Mouse (Mus musculus): ENCODE results near the gene Slc38a11.

The Slc38a11 gene

GRCm38 (mm10) chr2:65346915-65347314 is 16.9 kb downstream of the Slc38a11 start:
- no peak for DNase-seq (ENCODE audit: low read depth, low spot score)
- Histone ChIP-seq H3K36me3 (ENCODE audit: control insufficient read depth, insufficient read depth, low read length, poor library complexity, severe bottlenecking) (no peaks in the 10 kb centered on the region), H3K27me3 (ENCODE audit: control insufficient read depth, insufficient read depth, low read length, poor library complexity, severe bottlenecking) (no peaks in the 10 kb centered on the region; the same call in 1 of the 2 replicates)

GRCm38 (mm10) chr2:65346037-65346436 is 17.8 kb downstream of the Slc38a11 start:
- DNase-seq (ENCODE audit: low read depth, low spot score): no peak
- Histone ChIP-seq H3K27me3 (ENCODE audit: control insufficient read depth, insufficient read depth, low read length, poor library complexity, severe bottlenecking) (no peaks in the 10 kb centered on the region; the same call in 1 of the 2 replicates), H3K36me3 (ENCODE audit: control insufficient read depth, insufficient read depth, low read length, poor library complexity, severe bottlenecking) (no peaks in the 10 kb centered on the region)

GRCm38 (mm10) chr2:65342057-65342456 is 21.8 kb downstream of the Slc38a11 start:
- peak; percentile 72 for DNase-seq (ENCODE audit: low read depth, low spot score)
- H3K27me3 ChIP-seq (ENCODE audit: control insufficient read depth, insufficient read depth, low read length, poor library complexity, severe bottlenecking): no peaks in the 10 kb centered on the region; the same call in 1 of the 2 replicates
- H3K36me3 ChIP-seq (ENCODE audit: control insufficient read depth, insufficient read depth, low read length, poor library complexity, severe bottlenecking): no peaks in the 10 kb centered on the region

- H3K36me3 ChIP-seq (ENCODE audit: control insufficient read depth, insufficient read depth, low read length, poor library complexity, severe bottlenecking): no peaks in the 10 kb centered on the region
- DNase-seq (ENCODE audit: low read depth, low spot score): no peak
- no peaks in the 10 kb centered on the region; the same call in 1 of the 2 replicates for H3K27me3 ChIP-seq (ENCODE audit: control insufficient read depth, insufficient read depth, low read length, poor library complexity, severe bottlenecking)
Measured at GRCm38 (mm10) chr2:65340839-65341238, 23.0 kb downstream of the Slc38a11 start.

- DNase-seq (ENCODE audit: low read depth, low spot score): peak; percentile 39
- Histone ChIP-seq H3K27me3 (ENCODE audit: control insufficient read depth, insufficient read depth, low read length, poor library complexity, severe bottlenecking) (no peaks in the 10 kb centered on the region), H3K36me3 (ENCODE audit: control insufficient read depth, insufficient read depth, low read length, poor library complexity, severe bottlenecking) (no peaks in the 10 kb centered on the region)
Measured at GRCm38 (mm10) chr2:65337378-65338140, 26.3 kb downstream of the Slc38a11 start.

GRCm38 (mm10) chr2:65336608-65337007 is 27.2 kb downstream of the Slc38a11 start:
- peak; percentile 34 for DNase-seq (ENCODE audit: low read depth, low spot score)
- H3K36me3 ChIP-seq (ENCODE audit: control insufficient read depth, insufficient read depth, low read length, poor library complexity, severe bottlenecking): no peaks in the 10 kb centered on the region

GRCm38 (mm10) chr2:65334091-65334490 is 29.7 kb downstream of the Slc38a11 start:
- Histone ChIP-seq H3K27me3 (ENCODE audit: control insufficient read depth, insufficient read depth, low read length, poor library complexity, severe bottlenecking) (no peaks in the 10 kb centered on the region), H3K36me3 (ENCODE audit: control insufficient read depth, insufficient read depth, low read length, poor library complexity, severe bottlenecking) (no peaks in the 10 kb centered on the region)
- no peak for DNase-seq (ENCODE audit: low read depth, low spot score)

More at GRCm38 (mm10) chr2:65336608-65337007, 27.2 kb downstream of the Slc38a11 start:
- H3K27me3 ChIP-seq (ENCODE audit: control insufficient read depth, insufficient read depth, low read length, poor library complexity, severe bottlenecking): no peaks in the 10 kb centered on the region

GRCm38 (mm10) chr2:65331321-65331720 is 32.5 kb downstream of the Slc38a11 start:
- peak; percentile 87 for DNase-seq (ENCODE audit: low read depth, low spot score)
- H3K36me3 ChIP-seq (ENCODE audit: control insufficient read depth, insufficient read depth, low read length, poor library complexity, severe bottlenecking): no peaks in the 10 kb centered on the region
- H3K27me3 ChIP-seq (ENCODE audit: control insufficient read depth, insufficient read depth, low read length, poor library complexity, severe bottlenecking): no peaks in the 10 kb centered on the region

- DNase-seq (ENCODE audit: low read depth, low spot score): no peak
- no peaks in the 10 kb centered on the region for H3K36me3 ChIP-seq (ENCODE audit: control insufficient read depth, insufficient read depth, low read length, poor library complexity, severe bottlenecking)
- H3K27me3 ChIP-seq (ENCODE audit: control insufficient read depth, insufficient read depth, low read length, poor library complexity, severe bottlenecking): no peaks in the 10 kb centered on the region
Measured at GRCm38 (mm10) chr2:65321998-65322754, 41.7 kb downstream of the Slc38a11 start.

GRCm38 (mm10) chr2:65320975-65321374 is 42.9 kb downstream of the Slc38a11 start:
- no peak for DNase-seq (ENCODE audit: low read depth, low spot score)
- Histone ChIP-seq H3K27me3 (ENCODE audit: control insufficient read depth, insufficient read depth, low read length, poor library complexity, severe bottlenecking) (no peaks in the 10 kb centered on the region), H3K36me3 (ENCODE audit: control insufficient read depth, insufficient read depth, low read length, poor library complexity, severe bottlenecking) (no peaks in the 10 kb centered on the region)

- H3K36me3 ChIP-seq (ENCODE audit: control insufficient read depth, insufficient read depth, low read length, poor library complexity, severe bottlenecking): no peaks in the 10 kb centered on the region
- H3K27me3 ChIP-seq (ENCODE audit: control insufficient read depth, insufficient read depth, low read length, poor library complexity, severe bottlenecking): no peaks in the 10 kb centered on the region
- no peak for DNase-seq (ENCODE audit: low read depth, low spot score)
Measured at GRCm38 (mm10) chr2:65316721-65317120, 47.1 kb downstream of the Slc38a11 start.

GRCm38 (mm10) chr2:65311250-65311649 is 52.6 kb downstream of the Slc38a11 start:
- no peaks in the 10 kb centered on the region for H3K36me3 ChIP-seq (ENCODE audit: control insufficient read depth, insufficient read depth, low read length, poor library complexity, severe bottlenecking)
- no peaks in the 10 kb centered on the region for H3K27me3 ChIP-seq (ENCODE audit: control insufficient read depth, insufficient read depth, low read length, poor library complexity, severe bottlenecking)
- no peak for DNase-seq (ENCODE audit: low read depth, low spot score)

GRCm38 (mm10) chr2:65296541-65296940 is 67.3 kb downstream of the Slc38a11 start:
- Histone ChIP-seq H3K36me3 (ENCODE audit: control insufficient read depth, insufficient read depth, low read length, poor library complexity, severe bottlenecking) (no peaks in the 10 kb centered on the region), H3K27me3 (ENCODE audit: control insufficient read depth, insufficient read depth, low read length, poor library complexity, severe bottlenecking) (no peaks in the 10 kb centered on the region)
- no peak for DNase-seq (ENCODE audit: low read depth, low spot score)

- no peak for DNase-seq (ENCODE audit: low read depth, low spot score)
- H3K36me3 ChIP-seq (ENCODE audit: control insufficient read depth, insufficient read depth, low read length, poor library complexity, severe bottlenecking): no peaks in the 10 kb centered on the region
- no peaks in the 10 kb centered on the region for H3K27me3 ChIP-seq (ENCODE audit: control insufficient read depth, insufficient read depth, low read length, poor library complexity, severe bottlenecking)
Measured at GRCm38 (mm10) chr2:65294092-65294491, 69.7 kb downstream of the Slc38a11 start.

- H3K27me3 ChIP-seq (ENCODE audit: control insufficient read depth, insufficient read depth, low read length, poor library complexity, severe bottlenecking): no peaks in the 10 kb centered on the region
- DNase-seq (ENCODE audit: low read depth, low spot score): no peak
- H3K36me3 ChIP-seq (ENCODE audit: control insufficient read depth, insufficient read depth, low read length, poor library complexity, severe bottlenecking): no peaks in the 10 kb centered on the region
Measured at GRCm38 (mm10) chr2:65293411-65293810, 70.4 kb downstream of the Slc38a11 start.

All from splenic B cell, adult 2 months (primary cell).